Mouse (Mus musculus) testis, adult 2 months (tissue): ENCODE measurements around the gene Dmd.

Source experiments
- CTCF ChIP-seq: fragments of 200-500 bp; IDR thresholded peaks from 2 replicates; pipeline ENCODE4 v1.5.1; 2012; ENCODE audit warnings: low read depth, mild to moderate bottlenecking, inconsistent platforms, low read length, moderate library complexity; ENCODE audit not compliant: control insufficient read depth, insufficient read depth, insufficient replicate concordance
- POLR2A ChIP-seq: fragments of 200-500 bp; IDR thresholded peaks from 2 replicates; pipeline ENCODE4 v1.6.1; 2012; ENCODE audit warnings: low read depth, mild to moderate bottlenecking, inconsistent platforms, low read length, moderate library complexity; ENCODE audit not compliant: control insufficient read depth

GRCm38 (mm10) chrX:83487598-83487997 is 538.9 kb downstream of the Dmd start, which contains the start of gene Tsga8:
- TF ChIP-seq CTCF, result no peak
- TF ChIP-seq POLR2A, result peak; percentile 91; the same call in 1 of the 2 replicates
